Mouse (Mus musculus) mature B cell (primary cell): ENCODE measurements around the gene Gpkow.

Experiments
- in situ Hi-C: fragments of 300-500 bp; cut with MboI; formaldehyde crosslinking; loops from 2 replicates; pipeline ENCODE4 v1.14.3; 2019

The Gpkow gene

DNA sequence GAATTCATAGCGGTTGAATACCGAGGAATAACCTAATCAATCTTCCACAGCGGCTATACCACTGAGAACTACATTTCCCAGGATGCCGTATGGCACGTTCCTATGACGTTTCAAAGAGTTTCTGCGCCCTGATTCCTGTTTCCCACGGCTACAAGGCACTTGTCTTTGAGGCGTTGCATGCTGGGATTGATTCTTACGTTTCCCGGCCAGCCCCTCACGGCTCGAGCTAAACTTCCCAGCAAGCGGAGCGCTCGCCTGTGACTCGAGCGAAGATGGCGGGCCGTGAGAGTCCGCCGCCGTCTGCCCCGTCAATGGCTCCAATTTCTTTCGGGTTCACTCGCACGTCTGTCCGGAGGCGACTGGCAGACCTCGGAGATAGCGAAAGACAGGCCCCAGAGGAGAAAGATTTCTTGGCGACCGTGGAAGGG is at the start of gene Gpkow:
Gene Gpkow (plus strand): TSS at position 178 of the 428 bp plus-strand sequence.
- in situ Hi-C loops: loop anchor here (25.0 kb wide), 1 partner anchor 260 kb away; no protein-coding TSS in a partner anchor

DNA sequence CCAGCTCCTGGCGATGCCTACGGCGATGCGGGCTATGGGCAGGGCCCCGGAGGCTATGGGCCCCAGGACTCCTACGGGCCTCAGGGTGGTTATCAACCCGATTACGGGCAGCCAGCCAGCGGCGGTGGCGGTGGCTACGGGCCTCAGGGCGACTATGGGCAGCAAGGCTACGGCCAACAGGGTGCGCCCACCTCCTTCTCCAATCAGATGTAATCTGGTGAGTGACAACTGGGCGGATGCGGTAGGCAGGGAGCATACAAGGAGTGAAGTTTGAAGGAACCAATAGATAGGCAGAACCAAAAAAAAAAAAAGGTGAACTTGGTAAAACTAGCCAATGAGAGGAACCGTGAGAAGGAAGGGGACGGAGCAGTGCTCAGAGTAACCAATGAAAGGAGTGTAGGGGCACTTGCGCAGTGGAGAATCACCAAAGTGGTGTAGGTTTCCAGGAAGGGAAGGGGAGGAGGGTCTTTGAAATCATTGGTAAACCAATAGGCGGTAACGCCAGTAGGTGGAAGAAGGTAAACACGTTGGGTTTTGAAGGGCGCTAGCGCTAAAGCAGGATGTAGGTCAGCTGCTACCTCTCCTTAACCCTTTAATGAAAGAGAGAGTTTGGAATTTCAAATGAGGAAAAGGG is 48.1 kb upstream of the Gpkow start:
- in situ Hi-C loops: no loop called here

DNA sequence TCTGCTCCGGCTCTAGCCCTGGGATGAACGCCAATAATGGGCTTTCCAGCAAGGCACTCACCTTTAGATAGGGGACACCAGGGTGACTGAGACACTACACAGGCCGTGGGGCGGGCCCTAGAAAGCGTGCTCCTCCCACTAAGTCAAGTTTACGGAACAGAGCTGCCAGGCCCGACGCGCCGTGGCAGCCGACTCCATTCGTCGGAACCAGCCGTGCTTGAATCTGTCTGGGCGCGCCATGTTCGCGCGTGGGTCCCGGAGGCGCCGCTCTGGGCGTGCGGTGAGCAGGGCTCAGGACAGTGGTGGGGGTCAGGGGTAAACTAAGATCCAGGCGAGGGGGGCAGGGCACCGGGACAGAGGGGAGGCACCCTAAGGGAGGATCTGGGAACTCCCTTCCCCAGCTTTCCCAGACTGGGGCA is 39.7 kb upstream of the Gpkow start, which contains the start of gene Prickle3:
Gene Prickle3 (plus strand): TSS at position 40 of the 419 bp plus-strand sequence.
- in situ Hi-C loops: no loop called here

DNA sequence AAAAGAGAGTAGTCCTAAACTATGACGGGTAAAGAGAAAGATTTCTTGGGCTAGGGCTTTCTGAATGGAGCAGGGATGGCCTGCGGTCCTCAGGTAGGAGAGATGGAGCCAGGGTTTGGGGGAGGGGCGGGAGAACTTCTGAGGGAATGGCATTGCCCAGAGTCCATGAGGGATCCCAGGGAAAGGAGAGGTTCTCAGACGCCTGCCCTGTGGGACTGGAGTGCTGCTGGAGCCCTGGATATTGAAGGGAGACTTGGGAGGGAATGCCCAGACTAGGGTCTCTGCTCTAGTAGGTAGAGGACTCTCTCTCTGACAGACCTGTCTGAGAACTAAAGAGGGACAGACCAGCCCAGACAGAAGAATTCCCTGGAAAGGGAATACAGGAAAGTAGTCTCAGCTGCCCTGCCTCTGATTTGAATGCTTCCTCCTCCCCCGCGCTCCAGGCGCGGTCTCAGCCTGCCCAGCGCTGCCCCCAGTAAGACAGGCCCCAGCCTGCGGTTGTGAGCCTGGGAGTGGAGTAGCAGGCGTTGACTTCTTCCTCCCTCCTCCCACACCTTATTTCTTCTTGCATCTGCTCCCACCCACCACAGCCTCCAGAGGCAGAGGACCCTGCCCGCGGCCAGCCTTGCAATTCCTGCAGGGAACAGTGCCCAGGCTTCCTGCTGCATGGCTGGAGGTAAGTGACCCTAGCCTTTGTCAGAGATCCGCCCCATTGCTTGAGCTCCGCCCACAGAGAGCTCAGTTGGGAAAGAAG is 38.7 kb upstream of the Gpkow start:
- in situ Hi-C loops: no loop called here

DNA sequence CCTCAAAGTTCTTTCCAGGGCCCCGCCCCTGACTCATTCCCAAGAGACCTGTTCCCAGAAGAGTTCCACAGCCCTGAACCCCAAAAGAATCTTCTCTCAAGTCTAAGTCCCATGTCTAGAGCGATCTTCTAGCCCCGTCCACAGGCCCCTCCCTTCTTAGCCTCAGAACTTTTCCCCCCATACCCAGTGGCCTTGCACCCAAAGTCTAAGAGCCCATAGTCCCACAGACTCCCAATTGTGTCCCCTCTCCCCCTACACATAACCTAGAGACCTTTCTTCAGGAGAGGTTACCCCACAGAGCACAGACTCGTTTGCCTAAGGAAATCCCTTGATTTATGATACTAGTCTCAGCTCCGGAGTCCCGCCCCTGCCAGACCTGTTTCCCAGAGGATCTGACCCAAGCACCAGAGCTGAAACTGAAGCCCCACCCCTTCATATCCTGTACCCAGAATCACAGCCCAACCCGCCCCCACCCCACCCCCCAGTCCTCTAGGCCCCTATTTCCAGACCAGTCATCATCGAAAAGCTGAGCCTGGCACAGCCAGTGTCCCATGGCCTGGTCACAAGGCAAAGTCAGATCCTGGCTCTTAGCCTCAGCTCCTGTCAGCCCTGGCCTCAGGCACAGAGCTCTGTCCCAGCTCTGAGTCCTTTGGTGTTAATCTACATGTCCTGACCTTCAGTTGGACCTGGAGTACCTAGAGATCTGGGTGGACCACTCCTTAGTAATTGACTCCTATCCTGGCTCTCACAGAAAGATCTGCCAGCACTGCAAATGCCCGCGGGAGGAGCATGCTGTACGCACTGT is 37.9 kb upstream of the Gpkow start:
- in situ Hi-C loops: no loop called here

DNA sequence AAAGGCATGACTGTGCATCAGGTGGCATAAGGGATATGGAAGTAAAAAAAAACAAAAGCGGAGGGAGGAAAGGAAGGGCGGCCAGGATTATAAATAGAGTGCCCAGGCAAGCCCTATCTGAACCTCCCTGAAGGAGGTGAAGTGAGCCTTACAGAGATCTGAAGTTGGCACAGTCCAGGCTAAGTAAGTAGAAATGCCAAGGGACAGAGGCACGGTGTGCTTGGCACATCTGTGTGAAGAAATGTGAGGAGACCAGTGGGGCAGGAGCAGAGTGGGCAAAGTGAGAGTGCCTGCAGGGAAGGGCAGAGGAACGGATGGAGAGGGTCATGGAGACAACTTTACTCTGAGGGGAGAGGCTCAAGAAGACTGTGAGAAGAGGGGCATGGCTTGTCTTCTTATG is 35.8 kb upstream of the Gpkow start:
- in situ Hi-C loops: no loop called here

DNA sequence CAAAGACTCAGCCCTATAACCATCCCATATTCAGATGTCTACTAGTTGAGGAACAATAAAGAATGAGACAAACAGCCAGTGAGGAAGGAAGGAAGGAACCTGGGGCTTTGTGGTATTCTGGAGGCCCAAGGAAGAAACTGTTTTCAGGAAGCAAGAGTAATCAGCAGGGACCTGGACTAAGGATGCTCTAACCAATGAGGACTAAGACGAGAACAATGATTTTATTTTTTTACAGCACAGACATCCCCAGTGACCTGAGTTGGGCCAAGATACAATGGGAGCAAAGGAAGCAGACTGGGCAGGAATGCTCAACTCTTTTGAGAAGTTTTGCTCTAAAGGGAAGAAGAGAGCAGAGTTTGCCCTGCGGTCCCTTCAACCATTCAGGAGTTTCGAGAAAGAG is 34.0 kb upstream of the Gpkow start:
- in situ Hi-C loops: no loop called here

DNA sequence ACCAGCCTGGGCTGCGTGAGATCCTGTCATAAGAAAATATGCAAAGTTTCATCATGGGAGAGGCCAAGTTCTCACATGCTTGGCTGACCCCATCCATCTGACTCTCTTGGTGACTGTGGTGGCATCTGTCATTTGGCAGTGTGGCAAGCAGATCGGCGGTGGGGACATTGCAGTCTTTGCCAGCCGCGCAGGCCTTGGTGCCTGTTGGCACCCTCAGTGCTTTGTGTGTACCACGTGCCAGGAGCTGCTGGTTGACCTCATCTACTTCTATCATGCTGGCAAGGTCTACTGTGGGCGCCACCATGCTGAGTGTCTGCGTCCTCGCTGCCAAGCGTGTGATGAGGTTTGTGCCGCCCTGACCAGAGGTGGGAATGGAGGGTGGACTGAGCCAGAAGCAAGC is 32.1 kb upstream of the Gpkow start:
- in situ Hi-C loops: no loop called here

DNA sequence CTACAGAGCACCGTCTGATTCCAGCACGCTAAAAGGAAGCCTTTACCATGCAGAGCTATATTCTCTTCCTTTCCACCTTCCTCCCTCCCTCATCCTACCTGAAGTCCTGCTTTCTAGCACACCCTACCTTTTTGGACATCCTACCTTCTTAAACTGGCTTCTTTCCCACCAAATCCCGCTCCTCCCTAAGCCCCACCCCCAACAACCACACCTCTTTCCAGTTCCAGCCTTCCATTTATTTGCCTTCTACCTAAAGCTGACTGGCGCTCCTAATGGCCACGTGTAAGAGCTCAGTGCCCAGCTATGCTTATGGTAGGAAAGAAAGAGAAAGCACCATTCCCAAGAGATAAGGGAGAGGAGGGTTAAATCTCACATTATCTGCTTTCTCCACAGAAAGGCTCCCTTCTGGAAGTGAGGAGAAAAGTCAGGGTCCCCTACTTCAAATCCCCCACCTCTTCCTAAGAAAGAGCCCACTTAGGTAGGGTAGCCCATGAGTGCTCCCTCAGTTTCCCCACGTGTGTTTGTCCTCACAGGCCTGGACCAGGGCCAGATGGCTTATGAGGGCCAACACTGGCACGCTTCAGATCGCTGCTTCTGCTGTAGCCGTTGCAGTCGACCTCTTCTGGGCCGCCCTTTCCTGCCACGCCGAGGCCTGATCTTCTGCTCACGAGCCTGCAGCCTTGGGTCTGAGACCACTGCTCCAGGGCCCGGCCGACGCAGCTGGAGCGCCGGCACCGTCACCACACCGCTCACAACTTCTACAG is 31.0 kb upstream of the Gpkow start:
- in situ Hi-C loops: no loop called here

DNA sequence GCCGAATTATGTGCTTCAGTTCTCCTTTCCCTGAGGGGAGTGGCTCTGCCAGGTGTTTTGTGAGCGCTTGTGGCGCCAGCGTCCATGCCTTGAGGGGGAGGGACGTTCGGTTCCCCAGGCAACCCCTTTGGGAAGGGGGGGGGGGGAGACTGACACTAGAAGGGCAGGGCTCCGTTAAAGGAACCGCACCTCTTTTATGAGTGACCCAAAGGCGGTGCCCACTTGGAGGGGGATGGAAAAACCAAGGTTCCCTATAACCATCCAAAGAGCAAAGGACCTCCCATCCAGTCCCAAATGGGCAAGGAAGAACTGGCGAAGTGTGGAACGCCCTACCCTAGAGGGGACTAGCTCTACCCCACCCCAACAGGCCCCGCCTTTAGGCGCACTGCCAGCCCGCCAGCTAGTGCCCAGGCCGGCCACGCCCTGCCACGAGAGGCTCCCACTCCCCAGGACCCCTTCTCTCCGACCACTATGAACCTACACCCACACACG is 26.5 kb upstream of the Gpkow start:
- in situ Hi-C loops: no loop called here

DNA sequence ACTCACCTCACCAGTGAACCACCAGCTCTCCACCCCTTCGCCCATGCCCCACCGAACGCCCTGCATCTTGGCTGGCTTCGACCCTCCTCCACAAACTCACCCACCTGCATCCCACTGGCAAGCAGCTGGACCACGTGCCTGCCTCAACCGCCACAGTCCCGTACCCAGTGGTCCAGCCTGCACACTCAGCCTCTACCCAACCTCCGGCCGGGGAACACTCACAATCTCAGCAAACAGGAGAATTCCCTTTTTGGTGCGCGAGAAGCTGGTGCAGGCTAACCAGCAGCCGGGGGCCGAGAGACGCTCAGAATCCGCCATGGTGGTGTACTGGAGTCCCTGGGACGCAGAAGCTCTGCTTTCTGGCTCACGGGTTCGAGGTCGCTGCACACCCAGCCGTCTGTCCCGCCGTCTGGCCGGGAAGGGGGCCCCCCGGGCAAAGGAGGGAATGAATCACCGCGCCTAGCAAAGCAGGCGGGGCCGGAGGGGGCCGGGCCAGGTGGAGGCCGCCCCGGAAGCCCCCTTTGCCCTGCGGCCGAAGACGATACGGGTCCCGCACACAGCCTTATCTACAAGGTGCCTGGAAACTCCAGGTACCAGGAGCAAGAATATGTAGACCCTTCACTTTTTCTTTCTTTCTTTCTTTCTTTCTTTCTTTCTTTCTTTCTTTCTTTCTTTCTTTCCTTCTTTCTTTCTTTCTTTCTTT is 25.9 kb upstream of the Gpkow start, which contains the start of gene Plp2:
Gene Plp2 (minus strand): TSS at position 470 of the 703 bp plus-strand sequence.
- in situ Hi-C loops: no loop called here

DNA sequence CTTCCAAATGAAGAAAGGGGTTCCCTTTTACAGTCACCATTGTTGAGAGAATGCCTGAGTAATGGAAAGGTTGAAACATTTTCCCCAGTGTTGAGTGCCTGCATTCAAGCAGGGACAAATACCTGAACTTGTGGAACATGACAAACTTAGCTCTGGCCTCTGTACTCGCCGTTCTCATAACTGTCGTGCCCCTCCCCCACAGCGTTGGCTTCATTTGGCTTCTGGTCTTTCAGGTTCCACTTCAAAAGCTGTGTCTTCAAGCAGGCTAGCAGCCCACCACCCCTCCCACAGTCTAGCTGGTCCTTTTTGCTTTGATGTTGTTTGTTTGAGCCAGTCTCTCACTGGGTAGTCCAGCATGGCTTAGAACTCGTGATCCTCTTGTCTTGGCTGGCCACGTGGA is 24.2 kb upstream of the Gpkow start:
- in situ Hi-C loops: no loop called here

DNA sequence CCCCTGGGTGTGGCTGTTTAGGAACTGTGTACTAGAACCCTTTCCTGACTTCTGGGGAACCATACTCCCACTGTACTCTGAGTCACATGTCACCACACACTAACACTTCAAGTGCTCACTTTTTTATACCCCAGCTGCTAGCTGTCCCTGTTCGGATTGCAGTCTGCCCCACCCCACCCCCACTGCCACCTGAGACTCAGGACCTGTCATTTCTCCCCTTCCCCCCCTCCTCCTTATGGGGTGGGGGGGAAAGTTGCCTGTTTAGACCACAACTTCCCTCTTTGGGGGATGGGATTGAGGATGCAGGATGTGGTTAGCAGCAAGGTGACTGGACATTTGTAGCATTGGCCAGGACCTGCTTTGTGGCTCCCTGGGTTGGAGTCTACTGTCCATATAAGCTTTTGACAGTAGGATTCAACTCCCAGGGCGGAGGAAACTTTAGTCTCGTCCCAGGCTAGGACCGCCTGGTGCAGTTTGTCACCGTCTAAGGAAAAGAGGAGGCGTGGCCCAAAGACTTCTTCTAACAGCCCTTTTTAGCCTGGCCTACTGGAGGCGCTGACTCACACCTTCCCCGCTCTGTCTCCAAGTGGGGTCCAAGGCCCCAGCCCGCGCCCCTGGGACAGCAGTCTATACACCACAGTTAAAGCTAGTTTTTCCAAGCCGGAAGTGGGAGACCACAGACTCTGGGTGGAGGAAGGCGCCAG is 23.2 kb upstream of the Gpkow start:
- in situ Hi-C loops: no loop called here

DNA sequence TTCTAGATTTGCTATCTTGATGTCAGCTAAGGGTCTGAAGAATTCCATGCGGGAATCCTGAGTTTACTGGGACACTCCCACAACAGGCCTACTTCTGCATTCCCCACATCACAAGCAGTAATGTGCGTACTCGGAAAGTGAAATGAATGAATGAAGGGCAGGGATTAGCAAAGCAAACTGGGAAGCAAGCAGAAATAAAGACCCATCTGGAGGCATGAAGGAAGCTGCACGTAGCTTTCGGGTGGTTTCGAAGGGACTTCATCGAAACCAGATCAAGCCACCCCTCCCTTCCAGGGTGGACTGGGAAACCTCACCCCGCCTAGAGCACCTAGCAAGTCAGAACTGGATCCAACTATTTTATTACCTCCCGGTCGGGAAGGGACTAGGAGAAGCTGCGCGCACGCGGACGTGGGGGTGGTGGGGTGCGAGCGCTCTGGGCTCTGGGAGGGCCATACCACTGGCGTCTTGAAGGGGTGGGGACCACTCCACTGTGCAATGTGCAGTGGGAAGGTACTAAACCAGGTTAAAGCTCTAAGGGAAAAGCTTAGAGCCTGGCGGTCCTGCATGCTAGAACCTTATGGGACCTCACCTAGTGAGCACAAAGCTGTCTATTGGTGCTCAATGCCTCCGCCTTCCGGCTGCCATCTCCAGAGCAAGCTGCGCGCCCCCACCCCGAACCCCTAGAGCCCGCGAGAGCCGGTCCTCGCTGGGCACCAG is 22.5 kb upstream of the Gpkow start:
- in situ Hi-C loops: no loop called here

DNA sequence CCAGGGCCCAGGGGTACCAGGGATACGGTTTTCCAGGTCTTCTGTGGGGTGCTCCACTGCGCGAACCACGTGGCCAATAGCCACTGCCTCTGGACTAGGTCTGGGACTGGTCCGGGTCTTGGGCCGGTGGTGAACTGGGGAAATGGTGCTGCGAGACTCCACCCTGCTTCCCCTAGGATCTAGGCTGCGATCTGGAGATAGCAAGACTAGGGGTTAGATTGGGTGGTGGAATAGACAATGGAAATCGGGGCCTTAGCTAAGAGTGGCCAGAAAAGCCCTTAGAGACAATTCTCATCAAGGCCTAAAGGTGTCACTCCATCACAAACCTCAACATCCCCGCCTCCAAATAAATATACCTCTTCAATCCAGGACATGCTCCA is 21.9 kb upstream of the Gpkow start:
- in situ Hi-C loops: loop anchor here (25.0 kb wide), 1 partner anchor 238 kb away; no protein-coding TSS in a partner anchor

DNA sequence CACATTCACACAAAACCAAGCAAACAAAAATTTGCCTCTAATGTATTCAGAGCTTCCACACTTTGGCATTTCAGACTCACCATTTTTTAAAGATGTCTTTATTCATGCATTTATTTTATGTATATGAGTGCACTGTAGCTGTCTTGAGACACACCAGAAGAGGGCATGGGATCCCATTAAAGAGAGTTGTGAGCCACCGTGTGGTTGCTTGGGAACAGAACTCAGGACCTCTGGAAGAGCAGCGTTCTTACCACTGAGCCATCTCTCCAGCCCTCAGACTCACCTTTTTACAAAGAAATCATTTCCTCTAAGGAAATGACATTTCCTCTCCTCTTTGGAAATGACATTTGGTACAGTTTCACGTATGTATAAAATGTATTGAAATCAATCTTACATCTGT is 17.9 kb upstream of the Gpkow start:
- in situ Hi-C loops: loop anchor here (25.0 kb wide), 1 partner anchor 242 kb away; no protein-coding TSS in a partner anchor

DNA sequence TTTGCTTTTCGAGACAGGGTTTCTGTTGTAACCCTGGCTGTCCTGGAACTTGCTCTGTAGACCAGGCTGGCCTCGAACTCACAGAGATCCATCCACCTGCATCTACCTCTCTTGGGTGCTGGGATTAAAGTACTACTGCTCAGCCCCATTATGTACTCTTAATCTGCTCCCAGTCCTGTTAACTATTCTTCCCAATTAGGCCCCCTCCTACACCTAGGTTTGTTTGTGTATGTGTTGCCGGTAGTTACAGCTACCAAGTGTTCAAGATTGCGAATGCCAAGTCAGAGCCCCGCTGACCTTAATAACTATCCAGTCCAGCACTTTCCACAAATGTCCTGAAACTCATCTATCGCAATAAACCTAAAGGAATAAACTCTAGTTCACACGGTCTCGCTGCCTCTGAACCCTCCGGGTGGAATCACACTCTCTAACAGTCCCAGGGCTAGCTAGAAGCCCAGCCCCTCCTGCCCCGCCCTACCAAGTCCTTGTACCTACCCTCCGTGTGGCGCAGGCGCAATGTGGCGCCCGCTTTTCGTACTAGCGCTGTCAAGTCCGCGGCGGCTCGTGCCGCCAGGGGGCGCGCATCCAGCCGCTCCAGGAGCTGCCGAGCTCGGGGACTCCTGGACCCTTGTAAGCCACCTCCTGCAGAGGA is 17.4 kb upstream of the Gpkow start:
- in situ Hi-C loops: loop anchor here (25.0 kb wide), 1 partner anchor 242 kb away; no protein-coding TSS in a partner anchor

DNA sequence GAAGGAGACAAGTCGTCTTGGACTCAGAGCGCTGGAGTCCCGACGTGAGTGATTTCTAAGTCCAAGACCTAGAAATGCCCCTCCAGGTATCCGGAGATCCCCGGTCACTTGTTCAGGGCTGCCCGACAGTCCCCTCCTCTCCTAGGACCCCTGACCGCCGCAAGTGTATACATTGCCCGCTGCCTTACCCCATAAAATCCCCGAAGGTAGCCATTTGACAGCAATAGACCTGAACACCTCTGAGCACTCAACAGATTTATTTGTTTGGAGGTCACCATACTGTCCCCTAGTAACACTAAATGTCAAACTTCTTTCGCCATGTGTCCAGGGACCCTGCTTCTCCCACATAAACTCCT is 16.9 kb upstream of the Gpkow start:
- in situ Hi-C loops: loop anchor here (25.0 kb wide), 1 partner anchor 243 kb away; no protein-coding TSS in a partner anchor

DNA sequence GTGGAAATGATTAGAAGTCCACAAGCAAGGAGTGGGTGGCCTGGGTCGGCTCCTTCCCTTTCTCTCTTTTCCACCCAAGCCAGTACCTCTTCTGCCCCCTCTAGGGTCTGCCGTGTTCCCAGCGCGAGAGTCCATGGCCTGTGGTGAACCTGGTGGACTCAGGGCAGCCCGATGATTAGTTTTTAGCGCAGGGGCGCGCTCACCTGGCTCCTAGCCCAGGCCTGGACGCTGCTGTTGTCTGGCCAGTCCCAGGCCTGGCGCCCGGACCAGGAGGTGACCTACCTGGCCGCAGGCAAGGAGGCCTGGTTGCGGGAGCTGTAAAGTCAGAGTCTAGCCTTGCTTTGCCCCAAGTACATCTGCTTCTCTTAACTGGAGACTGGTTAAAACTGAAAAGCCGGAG is 16.1 kb upstream of the Gpkow start, which contains the start of gene Magix:
Gene Magix (minus strand): TSS at position 388 of the 400 bp plus-strand sequence.
- in situ Hi-C loops: loop anchor here (25.0 kb wide), 1 partner anchor 244 kb away; no protein-coding TSS in a partner anchor
